In the genomic region with DNA sequence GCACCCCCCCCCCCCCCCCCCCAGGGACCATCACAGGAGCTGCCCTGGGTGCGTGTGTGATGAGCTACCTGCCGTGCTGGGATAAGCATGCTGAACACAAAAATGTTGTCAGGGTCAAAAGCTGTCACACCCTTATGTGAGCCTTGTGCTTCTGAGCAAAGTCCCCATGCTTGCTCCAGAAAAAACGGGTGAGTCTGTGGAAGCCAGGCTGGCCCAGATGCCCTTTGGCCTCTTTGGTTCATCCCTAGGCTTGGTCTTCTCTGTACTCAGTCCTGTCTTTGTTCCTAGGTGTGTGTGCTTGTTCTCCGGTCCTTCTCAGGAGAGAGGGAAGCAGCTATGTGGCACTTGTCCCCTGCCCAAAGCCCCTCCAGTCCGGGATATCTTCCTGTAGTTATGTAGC, we compare ENCODE assay signal across 14 mouse cellular contexts.
"Had no signal": no experiment of that assay in that cellular context is flagged by ENCODE, and none has a peak within 500 bp of the region (broad histone marks: within the 10 kb centered on the region; RNA-seq: fewer than 3 reads in every experiment).

No protein-coding gene starts in this region.

- H3K27ac ChIP-seq: limb, embryonic 15.5 days; liver, embryonic 14.5 days; neural tube, embryonic 12.5 days; stomach, embryonic 15.5 days had no signal

- H3K9ac ChIP-seq: limb, embryonic 15.5 days; liver, embryonic 14.5 days; neural tube, embryonic 12.5 days; stomach, embryonic 15.5 days had no signal

- DNase-seq: layer of hippocampus, adult 9-11 months; layer of hippocampus, postnatal 36 days; lung, adult 18-20 months; lung, postnatal 36 days; midbrain, embryonic 14.5 days; right cerebral cortex, postnatal 4 days; thymus, postnatal 36 days had no signal

- H3K27me3 ChIP-seq: neural tube, embryonic 12.5 days; stomach, embryonic 15.5 days had no signal

- H3K36me3 ChIP-seq: limb, embryonic 15.5 days; neural tube, embryonic 12.5 days; stomach, embryonic 15.5 days had no signal

- H3K9me3 ChIP-seq: limb, embryonic 15.5 days; neural tube, embryonic 12.5 days; stomach, embryonic 15.5 days had no signal

- H3K4me2 ChIP-seq: limb, embryonic 15.5 days; neural tube, embryonic 12.5 days; stomach, embryonic 15.5 days had no signal

- ATAC-seq: hindbrain, embryonic 16.5 days; inflammation-experienced regulatory T-cells, adult 6 months; intestine, postnatal 0 days had no signal

- H3K4me3 ChIP-seq: limb, embryonic 15.5 days; neural tube, embryonic 12.5 days; stomach, embryonic 15.5 days had no signal
